Comparison of ENCODE assay signal across 7 mouse cellular contexts in the genomic region with DNA sequence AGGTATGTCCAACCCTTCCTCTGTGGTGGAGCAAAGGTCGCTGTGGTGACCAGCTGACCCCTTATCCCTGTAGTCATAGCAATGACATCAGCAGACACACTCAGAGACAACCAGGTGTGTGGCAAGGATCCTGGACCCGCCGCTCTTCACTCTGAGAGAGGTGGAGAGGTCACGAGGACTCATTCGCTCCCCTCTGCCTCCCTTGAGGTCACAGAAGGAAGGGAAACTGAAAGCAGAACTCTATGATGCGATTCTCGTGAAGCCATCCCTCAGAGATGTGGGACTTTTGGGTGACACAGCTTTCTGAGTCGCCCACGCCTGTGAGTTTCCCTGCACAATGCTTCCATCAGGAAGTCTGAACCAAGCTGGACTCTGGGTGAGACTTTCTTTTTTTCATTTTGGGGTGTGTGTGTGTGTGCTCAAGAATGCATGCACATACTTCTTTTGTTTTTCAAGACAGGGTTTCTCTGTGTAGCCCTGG. TPM values are rescaled to one million over a fixed set of nuclear protein-coding genes. Genes with fewer than 3 reads are reported as not detected.
DNase-seq lines count a peak whose midpoint lies in the region; ATAC-seq and TF ChIP-seq lines count a peak whose summit lies in the region.

No protein-coding gene starts in this region.

- peaks cover 6% of the 10 kb centered on the region for H3K9me3 ChIP-seq in G1E (replicated peaks)

- H3K27me3 ChIP-seq in G1E (ENCODE audit: insufficient read depth, low read length), result no peaks in the 10 kb centered on the region

- H3K4me3 ChIP-seq in G1E (ENCODE audit: low read depth, low read length), result peak overlapping the region; percentile 67
- H3K4me3 ChIP-seq in brown adipose tissue, adult 24 weeks (ENCODE audit: insufficient read depth, low read depth, low read length), result peak overlapping the region; percentile 4; the same call in 1 of the 2 replicates

- H3K4me1 ChIP-seq in G1E (ENCODE audit: insufficient read depth, low read depth, low read length), result peaks cover 67% of the 10 kb centered on the region
- H3K4me1 ChIP-seq in brown adipose tissue, adult 24 weeks (ENCODE audit: control insufficient read depth, insufficient read depth, insufficient read length, low read length), result peaks cover 26% of the 10 kb centered on the region

- TF ChIP-seq CTCF in G1E (IDR thresholded peaks at IDR 0.05; ENCODE audit: low read depth, low read length), result no peak

- peak; percentile 66 for DNase-seq in G1E (ENCODE audit: low spot score)
- DNase-seq in cerebellum, postnatal 25 days, result no peak
- DNase-seq in cerebellum, postnatal 10 days, result no peak
- no peak for DNase-seq in gastrocnemius, postnatal 25 days

- H3K27ac ChIP-seq in brown adipose tissue, adult 24 weeks (replicated peaks; ENCODE audit: low read depth, low read length), result peak overlapping the region; percentile 88

- H3K36me3 ChIP-seq in G1E (replicated peaks), result peaks cover 43% of the 10 kb centered on the region

- ATAC-seq in G1E (ENCODE audit: extremely low read depth, insufficient number of reproducible peaks, low FRiP score, poor library complexity, severe bottlenecking), result peak; percentile 48
- peak; percentile 93 for ATAC-seq in inflammation-experienced regulatory T-cells, adult 6 months
- ATAC-seq in megakaryocyte, adult 5-6 weeks (ENCODE audit: poor library complexity, severe bottlenecking), result peak; percentile 82

RNA-seq across cellular contexts. Expression of gene Srrm1, which starts 39.3 kb away (rescaled TPM):
- 565 and 602 TPM in 2 replicates for total RNA-seq in G1E (2014; fragmentation: Nextera tagmentation)
- 76.2 and 98.8 TPM in 2 replicates for total RNA-seq in G1E (2017)
- 612 and 700 TPM in 2 replicates for polyA plus RNA-seq in G1E (2012)
- polyA plus RNA-seq in brown adipose tissue, adult 24 weeks (2012; ENCODE audit: insufficient read depth, insufficient read length, missing spikeins), result 32.7 and 42.7 TPM in 2 replicates
- 100 to 1,000 TPM; 191 to 279 (median 247) TPM for polyA plus RNA-seq in inflammation-experienced regulatory T-cells, adult 6 months (2017; shearing (Covaris generic))
- 144 and 146 TPM in 2 replicates for total RNA-seq in megakaryocyte, adult 5-6 weeks (2015)
- 80.5 and 112 TPM in 2 replicates for total RNA-seq in megakaryocyte, adult 5-6 weeks (2017)
- total RNA-seq in gastrocnemius, postnatal 25 days (2021), result 10 to 100 TPM; 52.9 to 58.1 TPM

RNA-seq across cellular contexts. Expression of gene Clic4, which starts 41.2 kb away (rescaled TPM):
- total RNA-seq in G1E (2014; fragmentation: Nextera tagmentation), result 172 and 176 TPM in 2 replicates
- total RNA-seq in G1E (2017), result 115 and 125 TPM in 2 replicates
- 37.3 and 38.1 TPM in 2 replicates for polyA plus RNA-seq in G1E (2012)
- polyA plus RNA-seq in brown adipose tissue, adult 24 weeks (2012; ENCODE audit: insufficient read depth, insufficient read length, missing spikeins), result 112 and 125 TPM in 2 replicates
- polyA plus RNA-seq in inflammation-experienced regulatory T-cells, adult 6 months (2017; shearing (Covaris generic)), result 1 to 10 TPM; 3.9 to 7.5 (median 6.4) TPM
- total RNA-seq in megakaryocyte, adult 5-6 weeks (2015), result 28.4 and 29.7 TPM in 2 replicates
- total RNA-seq in megakaryocyte, adult 5-6 weeks (2017), result 32.3 and 39.2 TPM in 2 replicates
- total RNA-seq in gastrocnemius, postnatal 25 days (2021), result 10 to 100 TPM; 28.6 to 38.0 TPM
